Mouse (Mus musculus): ENCODE data around the gene Slc2a6. TPM values are rescaled to one million over a fixed set of nuclear protein-coding genes. Genes with fewer than 3 reads are reported as not detected.

Slc2a6 gene
- polyA plus RNA-seq, 1 experiment, result 0.55 TPM

DNA sequence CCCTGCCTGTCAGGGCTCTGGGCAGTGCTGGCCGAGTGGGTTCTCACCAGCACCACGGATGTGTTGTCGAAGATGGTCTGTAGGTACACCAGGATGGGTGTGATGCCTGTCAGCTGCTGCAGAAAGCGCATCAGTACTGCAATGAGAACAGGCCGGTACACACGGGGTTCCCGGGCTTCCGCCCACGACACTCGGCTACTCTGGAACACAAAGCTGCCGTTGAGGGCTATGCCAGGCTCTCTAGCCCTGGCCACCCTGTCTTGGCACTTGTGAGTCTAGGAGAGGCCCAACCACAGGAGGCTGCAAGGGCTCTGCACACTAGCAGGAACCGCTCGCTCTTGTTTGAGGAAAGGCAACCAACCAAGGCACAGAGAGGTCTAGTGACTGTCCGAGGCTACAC lies 3.7 kb downstream of the Slc2a6 start:
- H3ac ChIP-seq (ENCODE audit: control insufficient read depth, insufficient read length, low read depth), result no peak overlapping the region
- no peak overlapping the region for H3K4me3 ChIP-seq (ENCODE audit: insufficient read depth, poor library complexity, severe bottlenecking)
- no peaks in the 10 kb centered on the region for H3K79me2 ChIP-seq (ENCODE audit: control insufficient read depth, insufficient read depth)
- H3K36me3 ChIP-seq (ENCODE audit: control insufficient read depth, insufficient read depth), result no peaks in the 10 kb centered on the region
- H3K79me3 ChIP-seq (ENCODE audit: low read depth), result no peaks in the 10 kb centered on the region
- peaks cover 9% of the 10 kb centered on the region for H3K27me3 ChIP-seq (ENCODE audit: control insufficient read depth, insufficient read depth, insufficient read length)
- no peak for TF ChIP-seq MYOD1 (IDR thresholded peaks at IDR 0.05; ENCODE audit: control insufficient read depth, insufficient read length, low read depth)
- TF ChIP-seq CEBPB (IDR thresholded peaks at IDR 0.05; ENCODE audit: low read depth), result no peak
- TF ChIP-seq FOSL1 (IDR thresholded peaks at IDR 0.05; ENCODE audit: insufficient read depth, low read length, poor library complexity, severe bottlenecking), result no peak
- no peak for TF ChIP-seq MAX (IDR thresholded peaks at IDR 0.05)
- TF ChIP-seq USF1 (IDR thresholded peaks at IDR 0.05; ENCODE audit: low read depth), result no peak
- no peak for TF ChIP-seq CTCF (IDR thresholded peaks at IDR 0.05; ENCODE audit: control insufficient read depth, insufficient read depth, insufficient read length)
- no peak for TF ChIP-seq MYOG (IDR thresholded peaks at IDR 0.05; ENCODE audit: control insufficient read depth, extremely low read depth, insufficient read length)

DNA sequence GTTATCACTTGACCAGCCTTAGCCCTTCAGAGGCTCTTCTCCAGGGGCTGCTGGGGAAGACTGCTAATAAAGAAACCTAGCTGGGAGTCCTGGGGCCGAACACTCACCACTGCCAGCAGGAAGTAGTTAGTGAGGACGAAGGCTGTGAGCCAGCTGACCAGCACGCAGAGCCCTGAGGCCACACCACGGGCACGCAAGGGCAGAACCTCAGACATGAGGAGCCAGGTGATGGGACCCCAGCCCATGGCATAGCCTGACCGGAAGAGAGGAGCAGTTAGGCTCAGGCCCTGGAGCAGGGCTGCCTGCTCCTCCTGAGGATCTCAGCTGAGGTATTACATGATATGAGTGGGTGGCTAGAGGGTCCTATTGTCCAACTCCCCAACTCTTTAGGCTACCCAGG lies 5.2 kb downstream of the Slc2a6 start:
- Histone ChIP-seq H3ac (ENCODE audit: control insufficient read depth, insufficient read length, low read depth) (no peak overlapping the region), H3K27me3 (ENCODE audit: control insufficient read depth, insufficient read depth, insufficient read length) (peaks cover 9% of the 10 kb centered on the region), H3K79me2 (ENCODE audit: control insufficient read depth, insufficient read depth) (no peaks in the 10 kb centered on the region), H3K36me3 (ENCODE audit: control insufficient read depth, insufficient read depth) (peaks cover 8% of the 10 kb centered on the region), H3K79me3 (ENCODE audit: low read depth) (no peaks in the 10 kb centered on the region), H3K4me3 (ENCODE audit: insufficient read depth, poor library complexity, severe bottlenecking) (no peak overlapping the region)
- TF ChIP-seq USF1 (IDR thresholded peaks at IDR 0.05; ENCODE audit: low read depth) (no peak), CTCF (IDR thresholded peaks at IDR 0.05; ENCODE audit: control insufficient read depth, insufficient read depth, insufficient read length) (no peak), FOSL1 (IDR thresholded peaks at IDR 0.05; ENCODE audit: insufficient read depth, low read length, poor library complexity, severe bottlenecking) (no peak), MAX (IDR thresholded peaks at IDR 0.05) (no peak), MYOG (IDR thresholded peaks at IDR 0.05; ENCODE audit: control insufficient read depth, extremely low read depth, insufficient read length) (no peak), MYOD1 (IDR thresholded peaks at IDR 0.05; ENCODE audit: control insufficient read depth, insufficient read length, low read depth) (no peak), CEBPB (IDR thresholded peaks at IDR 0.05; ENCODE audit: low read depth) (no peak)

DNA sequence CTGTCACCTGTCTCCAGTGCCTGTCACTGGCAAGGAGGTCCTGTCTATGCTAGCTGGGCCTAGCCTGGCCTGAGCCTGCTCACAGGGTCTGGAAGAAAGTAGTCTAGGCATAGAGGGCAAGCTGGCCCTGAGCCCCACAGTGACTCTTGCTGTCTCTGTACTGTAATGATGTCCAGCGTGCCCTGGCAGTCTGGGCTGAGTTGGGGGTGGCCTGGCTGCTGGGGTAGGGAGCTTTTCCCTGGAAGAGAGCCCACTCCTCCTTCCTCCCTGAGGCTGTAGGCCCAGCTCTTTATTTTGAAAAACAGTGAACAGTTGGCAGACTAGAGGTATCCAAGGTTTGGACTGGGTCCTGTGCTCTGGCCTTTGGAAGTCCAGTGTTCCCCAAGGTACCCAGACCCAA lies 6.7 kb downstream of the Slc2a6 start:
- Histone ChIP-seq H3K27me3 (ENCODE audit: control insufficient read depth, insufficient read depth, insufficient read length) (peaks cover 9% of the 10 kb centered on the region), H3K79me2 (ENCODE audit: control insufficient read depth, insufficient read depth) (no peaks in the 10 kb centered on the region), H3K79me3 (ENCODE audit: low read depth) (no peaks in the 10 kb centered on the region), H3K4me3 (ENCODE audit: insufficient read depth, poor library complexity, severe bottlenecking) (no peak overlapping the region), H3ac (ENCODE audit: control insufficient read depth, insufficient read length, low read depth) (no peak overlapping the region), H3K36me3 (ENCODE audit: control insufficient read depth, insufficient read depth) (peaks cover 16% of the 10 kb centered on the region)
- TF ChIP-seq CEBPB (IDR thresholded peaks at IDR 0.05; ENCODE audit: low read depth) (no peak), MYOD1 (IDR thresholded peaks at IDR 0.05; ENCODE audit: control insufficient read depth, insufficient read length, low read depth) (no peak), MAX (IDR thresholded peaks at IDR 0.05) (no peak)

DNA sequence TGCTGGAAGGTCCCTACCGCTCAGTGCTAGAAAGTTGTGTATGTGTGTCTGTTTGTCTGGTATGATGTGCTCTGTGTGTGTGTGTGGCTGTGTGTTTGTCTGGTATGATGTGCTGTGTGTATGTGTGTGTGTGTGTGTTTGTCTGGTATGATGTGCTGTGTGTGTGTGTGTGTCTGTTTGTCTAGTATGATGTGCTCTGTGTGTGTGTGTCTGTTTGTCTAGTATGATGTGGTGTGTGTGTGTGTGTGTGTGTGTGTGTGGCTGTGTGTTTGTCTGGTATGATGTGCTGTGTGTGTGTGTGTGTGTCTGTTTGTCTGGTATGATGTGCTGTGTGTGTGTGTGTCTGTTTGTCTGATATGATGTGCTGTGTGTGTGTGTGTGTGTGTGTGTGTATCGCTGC lies 8.3 kb downstream of the Slc2a6 start:
- Histone ChIP-seq H3K36me3 (ENCODE audit: control insufficient read depth, insufficient read depth) (peaks cover 32% of the 10 kb centered on the region), H3K79me3 (ENCODE audit: low read depth) (no peaks in the 10 kb centered on the region), H3ac (ENCODE audit: control insufficient read depth, insufficient read length, low read depth) (no peak overlapping the region), H3K4me3 (ENCODE audit: insufficient read depth, poor library complexity, severe bottlenecking) (no peak overlapping the region), H3K79me2 (ENCODE audit: control insufficient read depth, insufficient read depth) (no peaks in the 10 kb centered on the region), H3K27me3 (ENCODE audit: control insufficient read depth, insufficient read depth, insufficient read length) (peaks cover 4% of the 10 kb centered on the region)
- no peak for TF ChIP-seq FOSL1 (IDR thresholded peaks at IDR 0.05; ENCODE audit: insufficient read depth, low read length, poor library complexity, severe bottlenecking)
- no peak for TF ChIP-seq CTCF (IDR thresholded peaks at IDR 0.05; ENCODE audit: control insufficient read depth, insufficient read depth, insufficient read length)
- no peak for TF ChIP-seq CEBPB (IDR thresholded peaks at IDR 0.05; ENCODE audit: low read depth)
- no peak for TF ChIP-seq USF1 (IDR thresholded peaks at IDR 0.05; ENCODE audit: low read depth)
- no peak for TF ChIP-seq MYOG (IDR thresholded peaks at IDR 0.05; ENCODE audit: control insufficient read depth, extremely low read depth, insufficient read length)
- TF ChIP-seq MYOD1 (IDR thresholded peaks at IDR 0.05; ENCODE audit: control insufficient read depth, insufficient read length, low read depth), result no peak
- no peak for TF ChIP-seq MAX (IDR thresholded peaks at IDR 0.05)

DNA sequence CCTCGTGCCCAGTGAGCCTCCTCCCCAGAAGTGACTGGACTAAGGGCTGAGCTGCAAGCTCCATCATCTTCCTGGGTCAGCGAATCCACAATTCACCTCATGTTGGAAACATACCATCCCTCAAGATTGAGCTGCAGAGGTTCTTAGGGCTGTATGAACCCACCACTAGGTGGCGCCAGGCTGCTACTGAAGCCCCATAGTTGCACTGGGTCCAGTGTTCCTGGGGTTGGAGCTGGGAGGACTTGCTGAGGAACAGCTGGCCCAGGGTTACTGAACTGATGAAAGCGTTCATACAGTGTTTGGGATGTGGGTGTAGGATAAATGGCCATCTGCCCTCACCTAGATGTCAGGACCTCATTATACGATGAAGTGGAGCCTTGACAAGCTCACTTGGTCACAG lies 10.0 kb downstream of the Slc2a6 start:
- Histone ChIP-seq H3K27me3 (ENCODE audit: control insufficient read depth, insufficient read depth, insufficient read length) (no peaks in the 10 kb centered on the region), H3ac (ENCODE audit: control insufficient read depth, insufficient read length, low read depth) (no peak overlapping the region), H3K79me2 (ENCODE audit: control insufficient read depth, insufficient read depth) (no peaks in the 10 kb centered on the region), H3K4me3 (ENCODE audit: insufficient read depth, poor library complexity, severe bottlenecking) (no peak overlapping the region), H3K36me3 (ENCODE audit: control insufficient read depth, insufficient read depth) (peaks cover 46% of the 10 kb centered on the region), H3K79me3 (ENCODE audit: low read depth) (no peaks in the 10 kb centered on the region)
- TF ChIP-seq MYOG (IDR thresholded peaks at IDR 0.05; ENCODE audit: control insufficient read depth, extremely low read depth, insufficient read length) (no peak), FOSL1 (IDR thresholded peaks at IDR 0.05; ENCODE audit: insufficient read depth, low read length, poor library complexity, severe bottlenecking) (no peak), MYOD1 (IDR thresholded peaks at IDR 0.05; ENCODE audit: control insufficient read depth, insufficient read length, low read depth) (no peak), MAX (IDR thresholded peaks at IDR 0.05) (no peak), USF1 (IDR thresholded peaks at IDR 0.05; ENCODE audit: low read depth) (no peak), CTCF (IDR thresholded peaks at IDR 0.05; ENCODE audit: control insufficient read depth, insufficient read depth, insufficient read length) (peak; percentile 85), CEBPB (IDR thresholded peaks at IDR 0.05; ENCODE audit: low read depth) (no peak)

DNA sequence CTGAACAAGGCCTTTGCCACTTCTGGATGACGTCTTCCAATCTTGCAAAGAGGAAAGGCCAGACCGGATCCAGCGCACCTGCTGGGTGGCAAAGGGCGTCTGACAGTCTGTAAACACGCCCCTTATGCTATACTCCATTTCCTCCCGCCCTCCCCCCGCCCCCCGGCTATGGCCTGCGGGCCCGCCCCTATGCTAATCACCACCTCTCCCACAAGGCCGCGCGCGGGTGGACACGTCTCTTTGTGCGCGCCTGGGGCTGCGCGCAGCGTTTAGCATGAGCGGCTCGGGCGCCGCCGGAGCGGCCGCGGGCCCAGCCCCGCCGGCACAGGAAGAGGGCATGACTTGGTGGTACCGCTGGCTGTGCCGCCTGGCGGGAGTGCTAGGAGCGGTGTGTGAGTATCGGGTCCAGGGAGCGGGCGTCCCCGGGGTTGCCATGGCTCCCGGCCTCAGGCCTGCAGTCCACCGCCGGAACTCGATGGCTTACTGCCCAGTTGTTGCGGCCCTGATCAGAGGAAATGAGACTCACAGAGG lies 18.0 kb downstream of the Slc2a6 start, which contains the start of gene Cacfd1:
Cacfd1 (plus strand) TSS at position 213 of the 531 bp plus-strand sequence.
- H3K27me3 ChIP-seq (ENCODE audit: control insufficient read depth, insufficient read depth, insufficient read length), result peaks cover 20% of the 10 kb centered on the region
- peak within 1 kb of the TSS; percentile 74 for H3ac ChIP-seq (ENCODE audit: control insufficient read depth, insufficient read length, low read depth)
- H3K4me3 ChIP-seq (ENCODE audit: insufficient read depth, poor library complexity, severe bottlenecking), result peak within 1 kb of the TSS; percentile 56
- H3K79me2 ChIP-seq (ENCODE audit: control insufficient read depth, insufficient read depth), result peaks cover 23% of the 10 kb centered on the region
- H3K79me3 ChIP-seq (ENCODE audit: low read depth), result peaks cover 4% of the 10 kb centered on the region
- TF ChIP-seq MYOD1 (IDR thresholded peaks at IDR 0.05; ENCODE audit: control insufficient read depth, insufficient read length, low read depth) (no peak), MAX (IDR thresholded peaks at IDR 0.05) (peak; percentile 9)
- peaks cover 16% of the 10 kb centered on the region for H3K36me3 ChIP-seq (ENCODE audit: control insufficient read depth, insufficient read depth)
